Comparison of ENCODE assay signal across 18 mouse cellular contexts in the genomic region with DNA sequence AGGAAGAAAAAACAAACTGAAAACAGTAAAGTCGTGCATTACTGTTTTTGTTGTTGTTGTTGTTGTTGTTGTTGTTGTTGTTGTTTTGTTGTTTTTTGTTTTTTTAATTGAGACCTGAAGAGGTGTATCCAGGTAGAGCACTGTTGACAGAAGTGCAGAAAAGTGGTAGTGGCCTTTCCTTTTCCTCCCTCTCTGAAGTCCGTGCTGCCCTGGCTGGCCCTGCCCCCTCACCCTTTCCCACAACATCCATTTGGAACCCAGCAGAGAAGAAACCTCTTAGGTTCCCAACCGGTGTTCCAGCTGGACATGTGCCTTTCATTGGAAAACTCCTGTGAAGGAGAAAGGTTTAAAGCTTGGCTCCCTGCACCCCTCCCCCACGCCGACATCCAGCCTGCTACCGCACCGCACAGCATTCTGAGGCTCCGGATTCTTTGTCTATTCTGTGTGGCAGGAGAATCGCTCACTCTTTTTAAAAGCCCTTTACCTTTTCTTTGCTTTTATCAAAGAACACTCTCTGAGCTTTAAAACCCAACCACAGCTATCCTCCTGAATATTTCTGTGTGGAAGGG.
A peak's percentile ranks its signal among the peaks of the same experiment; 100 is the strongest.
DNase-seq lines count a peak whose midpoint lies in the region; ATAC-seq and TF ChIP-seq lines count a peak whose summit lies in the region.
"Had no signal": no experiment of that assay in that cellular context is flagged by ENCODE, and none has a peak within 500 bp of the region (broad histone marks: within the 10 kb centered on the region; RNA-seq: fewer than 3 reads in every experiment).

No protein-coding gene starts in this region.

- peak; percentile 21 to 33 for DNase-seq in cerebellum, postnatal 10 days
- DNase-seq in cerebellum, adult 2 months, result no peak
- DNase-seq in brain, adult 2 months (ENCODE audit: low read depth, low spot score), result peak; percentile 12
- DNase-seq in midbrain, embryonic 11.5 days (ENCODE audit: low spot score, missing footprints), result peak; percentile 89
- no peak for DNase-seq in cerebellum, adult 11 months
- DNase-seq in spleen, postnatal 10 days (ENCODE audit: low spot score in 2 of 2), result no peak
- no peak for DNase-seq in ovary, postnatal 36 days (ENCODE audit: low spot score)
- DNase-seq: adrenal gland, adult 2 months; layer of hippocampus, adult 9-11 months; lung, postnatal 4 days; right cerebral cortex, postnatal 25 days; thymus, postnatal 14 days had no signal

- no peak overlapping the region for H3K9ac ChIP-seq in forebrain, embryonic 12.5 days
- H3K9ac ChIP-seq in midbrain, embryonic 11.5 days (ENCODE audit: low read length), result 0 out of 2 replicates have a peak overlapping the region, but pooled peaks have one; percentile 4
- H3K9ac ChIP-seq: intestine, embryonic 15.5 days; limb, embryonic 12.5 days; liver, embryonic 15.5 days had no signal

- H3K4me2 ChIP-seq in forebrain, embryonic 12.5 days, result peak overlapping the region; percentile 21
- peak overlapping the region; percentile 22; the same call in 1 of the 2 replicates for H3K4me2 ChIP-seq in midbrain, embryonic 11.5 days
- H3K4me2 ChIP-seq: intestine, embryonic 15.5 days; limb, embryonic 12.5 days; liver, embryonic 15.5 days had no signal

- no peaks in the 10 kb centered on the region for H3K27me3 ChIP-seq in cerebellum, adult 2 months (ENCODE audit: control insufficient read depth, insufficient read depth, low read length)
- no peaks in the 10 kb centered on the region for H3K27me3 ChIP-seq in forebrain, embryonic 12.5 days
- H3K27me3 ChIP-seq in midbrain, embryonic 11.5 days (ENCODE audit: control insufficient read depth, insufficient read depth, low read length), result no peaks in the 10 kb centered on the region
- H3K27me3 ChIP-seq: CH12.LX; intestine, embryonic 15.5 days; limb, embryonic 12.5 days; liver, embryonic 15.5 days had no signal

- TF ChIP-seq CTCF in cerebellum, adult 2 months (IDR thresholded peaks at IDR 0.05; ENCODE audit: borderline replicate concordance, insufficient read depth, low read depth, low read length), result no peak

- no peaks in the 10 kb centered on the region for H3K4me1 ChIP-seq in cerebellum, adult 2 months (ENCODE audit: control insufficient read depth, insufficient read depth, low read length)
- H3K4me1 ChIP-seq in forebrain, embryonic 12.5 days, result peaks cover 5% of the 10 kb centered on the region; the same call in 1 of the 2 replicates
- peaks cover 2% of the 10 kb centered on the region; the same call in 1 of the 2 replicates for H3K4me1 ChIP-seq in midbrain, embryonic 11.5 days (ENCODE audit: control insufficient read depth, insufficient read depth, low read length)
- H3K4me1 ChIP-seq: intestine, embryonic 15.5 days; liver, embryonic 15.5 days had no signal

- WGBS in cerebellum, adult 2 months, result 46% methylated on average over 9 of the region's 9 CpGs
- WGBS in forebrain, embryonic 12.5 days, result 12% methylated on average over 9 of the region's 9 CpGs
- 16% methylated on average over 9 of the region's 9 CpGs for WGBS in midbrain, embryonic 11.5 days

- no peak overlapping the region for H3K27ac ChIP-seq in cerebellum, adult 2 months (ENCODE audit: insufficient read depth, low read length)
- no peak overlapping the region for H3K27ac ChIP-seq in forebrain, embryonic 12.5 days
- H3K27ac ChIP-seq in midbrain, embryonic 11.5 days (ENCODE audit: low read depth, low read length), result no peak overlapping the region
- H3K27ac ChIP-seq: intestine, embryonic 15.5 days; kidney, postnatal 0 days; limb, embryonic 12.5 days; liver, embryonic 15.5 days had no signal

- no peaks in the 10 kb centered on the region for H3K9me3 ChIP-seq in forebrain, embryonic 12.5 days
- H3K9me3 ChIP-seq in midbrain, embryonic 11.5 days (ENCODE audit: control insufficient read depth, low read length), result no peaks in the 10 kb centered on the region
- H3K9me3 ChIP-seq: intestine, embryonic 15.5 days; limb, embryonic 12.5 days; liver, embryonic 15.5 days had no signal

- no peak for TF ChIP-seq POLR2A in cerebellum, adult 2 months (IDR thresholded peaks at IDR 0.05; ENCODE audit: borderline replicate concordance, insufficient read depth, low read length)

- ATAC-seq in forebrain, embryonic 12.5 days (ENCODE audit: low FRiP score), result peak; percentile 63; the same call in 1 of the 2 replicates
- no peak for ATAC-seq in midbrain, embryonic 11.5 days (ENCODE audit: low FRiP score)
- ATAC-seq: intestine, embryonic 15.5 days had no signal

- H3K36me3 ChIP-seq in forebrain, embryonic 12.5 days (replicated peaks), result no peaks in the 10 kb centered on the region
- no peaks in the 10 kb centered on the region for H3K36me3 ChIP-seq in midbrain, embryonic 11.5 days (ENCODE audit: control insufficient read depth, insufficient read depth, low read length)
- H3K36me3 ChIP-seq: intestine, embryonic 15.5 days; limb, embryonic 12.5 days; liver, embryonic 15.5 days had no signal

- H3K4me3 ChIP-seq in cerebellum, adult 2 months (replicated peaks; ENCODE audit: insufficient read depth, low read depth, low read length), result no peak overlapping the region
- H3K4me3 ChIP-seq in forebrain, embryonic 12.5 days (replicated peaks), result no peak overlapping the region
- H3K4me3 ChIP-seq in midbrain, embryonic 11.5 days (ENCODE audit: low read depth, low read length), result no peak overlapping the region
- H3K4me3 ChIP-seq: intestine, embryonic 15.5 days; limb, embryonic 12.5 days; liver, embryonic 15.5 days had no signal

Comparison
In these comparisons a context has a peak if more than half of its experiments do, and no peak if none do; other contexts are left out.
1. DNase-seq: peak in cerebellum, postnatal 10 days (2 of 2), brain, adult 2 months (single experiment) and midbrain, embryonic 11.5 days (single experiment); none in cerebellum, adult 2 months (0 of 2), cerebellum, adult 11 months (single experiment), spleen, postnatal 10 days (0 of 2) and ovary, postnatal 36 days (single experiment).